Mouse (Mus musculus) urinary bladder, postnatal 10 days (tissue): ENCODE measurements around the gene Arhgef28.

Experiments used
- DNase-seq: peaks from one replicate; pipeline ENCODE4 v3.0.0; 2022; ENCODE audit warnings: low spot score

Arhgef28 gene

GRCm38 (mm10) chr13:97918117-97918900 is 287.9 kb downstream of the Arhgef28 start:
- no peak for DNase-seq

GRCm38 (mm10) chr13:97911013-97911412 is 295.2 kb downstream of the Arhgef28 start:
- DNase-seq = no peak

- no peak for DNase-seq
Observed at GRCm38 (mm10) chr13:97902821-97903220, 303.4 kb downstream of the Arhgef28 start.

- no peak for DNase-seq
Observed at GRCm38 (mm10) chr13:97900380-97900758, 305.9 kb downstream of the Arhgef28 start.

GRCm38 (mm10) chr13:97899604-97900379 is 306.4 kb downstream of the Arhgef28 start:
- DNase-seq = no peak

- DNase-seq = no peak
Observed at GRCm38 (mm10) chr13:97898590-97898989, 307.6 kb downstream of the Arhgef28 start.

GRCm38 (mm10) chr13:97893031-97893825 is 313.0 kb downstream of the Arhgef28 start:
- DNase-seq = no peak

GRCm38 (mm10) chr13:97892089-97892884 is 314.0 kb downstream of the Arhgef28 start:
- no peak for DNase-seq

- no peak for DNase-seq
Observed at GRCm38 (mm10) chr13:97888046-97888445, 318.2 kb downstream of the Arhgef28 start.

- DNase-seq = no peak
Observed at GRCm38 (mm10) chr13:97887558-97887957, 318.7 kb downstream of the Arhgef28 start.

GRCm38 (mm10) chr13:97883629-97884028 is 322.6 kb downstream of the Arhgef28 start:
- no peak for DNase-seq

- no peak for DNase-seq
Observed at GRCm38 (mm10) chr13:97876450-97876849, 329.8 kb downstream of the Arhgef28 start.

GRCm38 (mm10) chr13:97876031-97876430 is 330.2 kb downstream of the Arhgef28 start:
- DNase-seq = no peak

- DNase-seq = no peak
Observed at GRCm38 (mm10) chr13:97869428-97869827, 336.8 kb downstream of the Arhgef28 start.

- DNase-seq = no peak
Observed at GRCm38 (mm10) chr13:97867322-97867962, 338.8 kb downstream of the Arhgef28 start.

GRCm38 (mm10) chr13:97859071-97859470 is 347.2 kb downstream of the Arhgef28 start:
- no peak for DNase-seq

- DNase-seq = no peak
Observed at GRCm38 (mm10) chr13:97857860-97858259, 348.4 kb downstream of the Arhgef28 start.

- no peak for DNase-seq
Observed at GRCm38 (mm10) chr13:97853356-97853968, 352.8 kb downstream of the Arhgef28 start.
